Mouse (Mus musculus) CH12.LX (cell line): Measurements from ENCODE around the gene Rab19. TPM values are rescaled to one million over a fixed set of nuclear protein-coding genes. Genes with fewer than 3 reads are reported as not detected.
A peak's percentile ranks its signal among the peaks of the same experiment; 100 is the strongest.
"Not testable (repeated sequence)": the region's sequence is repeated elsewhere in the genome, so short reads cannot be mapped to it uniquely, and the experiment has no call there.

Experiments used
- DNase-seq: peaks from one replicate; pipeline ENCODE4 v3.0.0-alpha.2; 2013; ENCODE audit errors: extremely low read depth
- H3K27ac ChIP-seq: 2 replicates; pipeline ENCODE4 v1.5.1; 2012; ENCODE audit warnings: low read depth, mild to moderate bottlenecking, control low read depth, moderate library complexity; ENCODE audit not compliant: insufficient read depth
- H3K27me3 ChIP-seq: replicated peaks from 2 replicates; pipeline ENCODE3; 2012; ENCODE audit warnings: inconsistent platforms
- H3K36me3 ChIP-seq, 2 experiments: replicated peaks in 1 of 2; 2 replicates each; pipeline versions ENCODE3 to v1.6.1; 2012; ENCODE audit warnings: inconsistent platforms in 1 of 2, low read length in 1 of 2, mild to moderate bottlenecking in 1 of 2, mixed read lengths in 1 of 2, moderate library complexity in 1 of 2; ENCODE audit not compliant: control insufficient read depth in 1 of 2, insufficient read depth in 1 of 2
- H3K4me1 ChIP-seq, 2 experiments: 2 replicates each; pipeline ENCODE4 v1.6.1; 2012; ENCODE audit warnings: inconsistent platforms in 1 of 2, moderate library complexity in 1 of 2; ENCODE audit not compliant: insufficient read depth in 2 of 2, control insufficient read depth in 1 of 2
- H3K4me2 ChIP-seq: 2 replicates; pipeline ENCODE4 v1.6.1; 2012; ENCODE audit warnings: low read depth, mild to moderate bottlenecking, control low read depth; ENCODE audit not compliant: poor library complexity, insufficient read depth, severe bottlenecking
- H3K4me3 ChIP-seq, 3 experiments: fragments of 150-350 bp in 1 of 3; sonication (generic) in 1 of 3; replicated peaks in 1 of 3; 2 replicates each; pipeline versions ENCODE3 to v1.5.1; 2011 to 2012; ENCODE audit warnings: low read depth in 2 of 3, low read length in 2 of 3, mild to moderate bottlenecking in 2 of 3, moderate library complexity in 2 of 3, control low read depth in 1 of 3, improper control_type of control experiment in 1 of 3, inconsistent platforms in 1 of 3, mixed read lengths in 1 of 3; ENCODE audit not compliant: poor library complexity in 1 of 3
- H3K79me2 ChIP-seq: replicated peaks from 2 replicates; pipeline ENCODE4 v1.6.1; 2012; ENCODE audit warnings: mild to moderate bottlenecking, moderate library complexity; ENCODE audit not compliant: control insufficient read depth, poor library complexity, insufficient read depth, severe bottlenecking; ENCODE audit errors: extremely low read depth
- H3K9ac ChIP-seq: 2 replicates; pipeline ENCODE4 v1.6.1; 2012; ENCODE audit warnings: low read depth, mild to moderate bottlenecking, control low read depth, moderate library complexity; ENCODE audit not compliant: insufficient read depth
- H3K9me3 ChIP-seq: replicated peaks from 2 replicates; pipeline ENCODE3; 2012; ENCODE audit warnings: low read length, inconsistent platforms, mixed read lengths
- CTCF ChIP-seq, 2 experiments: IDR thresholded peaks in 1 of 2; conservative IDR thresholded peaks in 1 of 2; 2 replicates each; pipeline ENCODE4 v1.5.1; 2011 to 2012; ENCODE audit warnings: low read depth in 2 of 2, low read length in 2 of 2, improper control_type of control experiment in 1 of 2, inconsistent platforms in 1 of 2, mild to moderate bottlenecking in 1 of 2, moderate library complexity in 1 of 2
- GABPA ChIP-seq: IDR thresholded peaks from 2 replicates; pipeline ENCODE4 v1.6.1; 2012; ENCODE audit warnings: low read depth, low read length, improper control_type of control experiment, inconsistent platforms; ENCODE audit not compliant: insufficient replicate concordance
- MAZ ChIP-seq: IDR thresholded peaks from 2 replicates; pipeline ENCODE4 v1.6.1; 2012; ENCODE audit warnings: low read depth, mild to moderate bottlenecking, inconsistent platforms, low read length, improper control_type of control experiment, moderate library complexity
- RAD21 ChIP-seq: IDR thresholded peaks from 2 replicates; pipeline ENCODE4 v1.6.1; 2011; ENCODE audit warnings: low read depth, mild to moderate bottlenecking, low read length, improper control_type of control experiment, moderate library complexity
- SMC3 ChIP-seq: IDR thresholded peaks from 2 replicates; pipeline ENCODE4 v1.6.1; 2011; ENCODE audit warnings: low read depth, low read length, improper control_type of control experiment
- USF2 ChIP-seq: conservative IDR thresholded peaks from 2 replicates; pipeline ENCODE4 v1.6.1; 2011; ENCODE audit warnings: low read depth, low read length, improper control_type of control experiment
- ZC3H11A ChIP-seq: IDR thresholded peaks from 2 replicates; pipeline ENCODE4 v1.6.1; 2012; ENCODE audit warnings: low read depth, mild to moderate bottlenecking, inconsistent platforms, low read length, improper control_type of control experiment
- ZNF384 ChIP-seq: IDR thresholded peaks from 2 replicates; pipeline ENCODE4 v1.6.1; 2012; ENCODE audit warnings: low read depth, low read length, improper control_type of control experiment, inconsistent platforms
- dilution Hi-C: fragments of 300-500 bp; cut with MboI; formaldehyde crosslinking; loops from 2 replicates; pipeline ENCODE4 v1.14.3; 2020; ENCODE audit warnings: low sequenced_read_pairs; ENCODE audit not compliant: extremely low pct_unique_long_range_greater_than_20kb, extremely low pct_ligation_motif_present
- in situ Hi-C: fragments of 300-500 bp; cut with MboI; formaldehyde crosslinking; loops from 3 replicates; pipeline ENCODE4 v1.14.3; 2019; ENCODE audit warnings: low sequenced_read_pairs, low pct_ligation_motif_present, low pct_unique_long_range_greater_than_20kb, mixed read lengths
- polyA plus RNA-seq: library from polyadenylated mRNA; unstranded; fragments of >175 nt; gene quantifications from 2 replicates; pipeline ENCODE4 v1.2.1, GENCODE M21; 2012; ENCODE audit warnings: low read depth; ENCODE audit not compliant: insufficient read length
- total RNA-seq, 2 experiments: library from RNA; depleted of rRNA; stranded (reverse); fragments of 300-350 nt in 1 of 2; fragments of >200 nt in 1 of 2; gene quantifications; 2 replicates each; pipeline ENCODE4 v1.2.3; 2012 to 2014

The Rab19 gene
- total and polyA plus RNA-seq, 3 experiments: 0.63 to 3.3 TPM; not detected in 1

DNA sequence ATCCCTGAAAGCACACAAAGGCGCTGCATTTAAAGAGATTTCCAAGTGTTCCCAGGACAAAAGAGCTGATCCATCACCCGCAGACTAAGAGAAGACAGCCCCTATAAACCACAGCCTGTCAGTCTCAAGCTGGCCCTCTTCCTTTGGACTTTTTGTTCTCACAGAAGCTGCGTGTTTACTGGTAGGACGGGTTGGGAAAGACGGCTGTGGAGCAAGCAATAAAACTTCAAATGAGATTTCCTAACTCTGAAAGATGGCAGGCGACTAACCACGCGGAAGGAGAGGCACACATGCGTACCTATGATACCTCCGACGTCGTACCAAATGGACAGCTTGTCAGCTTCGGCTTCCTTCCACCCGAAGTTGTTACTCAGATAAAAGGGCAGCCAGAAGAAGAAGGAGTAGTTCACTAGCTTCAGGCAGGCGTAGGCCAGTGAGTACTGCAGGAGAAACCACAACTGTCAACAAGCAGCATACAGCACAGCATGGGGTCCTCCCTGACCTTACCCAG lies 33.9 kb upstream of the Rab19 start:
- no peak overlapping the region for H3K9ac ChIP-seq
- peaks cover 13 to 27% of the 10 kb centered on the region in 2 experiments for H3K4me1 ChIP-seq
- no peak overlapping the region for H3K27ac ChIP-seq
- H3K79me2 ChIP-seq: no peaks in the 10 kb centered on the region
- no peak for TF ChIP-seq CTCF (conservative IDR thresholded peaks at IDR 0.05 in 1 of 2, IDR thresholded peaks at IDR 0.05 in 1 of 2; ENCODE audit: low read depth in 2 of 2, low read length in 2 of 2)
- TF ChIP-seq USF2: no peak
- TF ChIP-seq MAZ: no peak
- no peak overlapping the region for H3K4me3 ChIP-seq
- no peak for DNase-seq
- H3K9me3 ChIP-seq: no peaks in the 10 kb centered on the region
- H3K27me3 ChIP-seq: no peaks in the 10 kb centered on the region
- H3K36me3 ChIP-seq: peaks cover 56 to 81% of the 10 kb centered on the region in 2 experiments
- H3K4me2 ChIP-seq: no peak overlapping the region
- in situ Hi-C loops (loop anchor here (10.0 kb wide), 1 partner anchor 152 kb away; no protein-coding TSS in a partner anchor), dilution Hi-C loops (no loop called here)

DNA sequence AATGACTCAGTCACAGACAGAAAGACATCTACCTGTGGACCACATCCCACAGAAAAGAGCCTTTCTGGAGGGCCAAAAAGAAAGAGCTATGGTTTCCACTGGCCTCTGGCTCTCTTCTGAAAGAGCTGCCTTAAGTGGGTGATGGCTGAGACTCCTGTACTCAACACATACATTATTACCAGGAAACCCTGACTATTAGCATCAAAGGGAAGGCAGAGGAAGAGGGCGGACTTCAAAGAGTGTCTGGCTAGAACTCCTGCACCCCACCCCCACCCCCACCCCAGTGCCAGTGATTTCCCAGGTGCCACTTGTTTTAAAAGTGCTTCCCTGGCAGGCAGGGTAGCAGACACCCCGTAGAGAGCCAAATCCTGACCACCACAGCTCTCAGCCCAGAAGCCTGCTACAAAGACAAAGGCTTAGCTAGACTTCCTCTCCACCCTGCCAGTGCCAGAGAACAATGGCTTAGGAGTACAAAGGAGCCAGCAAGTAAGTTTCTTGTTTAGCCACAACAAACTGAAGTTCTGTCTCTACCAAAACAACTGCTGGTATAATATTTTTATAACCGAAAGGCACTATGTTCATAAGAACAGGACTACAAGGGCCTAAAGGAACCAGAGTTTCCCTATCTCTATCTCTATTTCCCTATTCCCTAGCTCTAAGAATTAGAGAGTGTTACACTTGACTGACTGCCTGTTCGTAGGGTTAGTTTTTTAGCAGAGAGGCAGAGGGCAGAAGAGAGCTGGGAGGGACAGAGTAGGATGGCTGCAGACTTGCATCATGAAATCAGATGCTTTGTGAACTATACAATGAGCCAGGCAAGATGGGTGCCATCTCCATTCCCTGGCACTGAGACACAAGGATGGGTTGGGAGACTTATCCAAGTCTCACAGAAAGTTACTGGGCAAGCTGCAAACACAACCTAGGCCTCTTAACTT lies 32.8 kb upstream of the Rab19 start:
- Histone ChIP-seq H3K36me3 (peaks cover 57 to 77% of the 10 kb centered on the region in 2 experiments), H3K27ac (peak overlapping the region; percentile 50), H3K4me1 (peaks cover 13 to 26% of the 10 kb centered on the region in 2 experiments), H3K9me3 (no peaks in the 10 kb centered on the region), H3K4me2 (no peak overlapping the region), H3K79me2 (no peaks in the 10 kb centered on the region), H3K27me3 (no peaks in the 10 kb centered on the region), H3K9ac (peak overlapping the region; percentile 27; the same call in 1 of the 2 replicates), H3K4me3 (no peak overlapping the region)
- dilution Hi-C loops: no loop called here
- in situ Hi-C loops: loop anchor here (10.0 kb wide), 1 partner anchor 153 kb away; no protein-coding TSS in a partner anchor
- DNase-seq: peak; percentile 39
- TF ChIP-seq RAD21: peak; percentile 41
- TF ChIP-seq CTCF (conservative IDR thresholded peaks at IDR 0.05 in 1 of 2, IDR thresholded peaks at IDR 0.05 in 1 of 2; ENCODE audit: low read depth in 2 of 2, low read length in 2 of 2): peak in 1 of 2 experiments; percentile 58; a peak in 2 of 4 replicates
- no peak for TF ChIP-seq ZNF384
- TF ChIP-seq SMC3: peak; percentile 42

DNA sequence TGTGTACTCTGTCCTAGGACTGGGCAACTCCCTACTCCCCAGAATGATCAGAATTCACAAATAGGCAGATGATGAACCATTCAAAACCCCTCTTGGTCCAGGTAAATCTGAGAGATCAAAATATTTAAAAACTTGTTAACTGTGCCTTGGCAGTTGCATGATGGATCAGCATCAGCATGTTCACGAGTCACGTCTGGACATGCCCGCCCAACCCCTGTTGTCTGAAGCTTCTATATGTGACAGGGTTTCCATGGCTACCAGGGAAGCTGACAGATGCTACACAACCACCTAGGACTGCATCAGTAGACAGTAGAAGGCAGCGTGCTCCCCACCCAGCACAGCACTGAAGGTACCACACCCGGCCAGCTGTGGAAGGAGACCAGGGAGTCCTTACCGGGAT lies 32.0 kb upstream of the Rab19 start:
- dilution Hi-C loops (no loop called here), in situ Hi-C loops (loop anchor here (10.0 kb wide), 1 partner anchor 154 kb away; no protein-coding TSS in a partner anchor)

DNA sequence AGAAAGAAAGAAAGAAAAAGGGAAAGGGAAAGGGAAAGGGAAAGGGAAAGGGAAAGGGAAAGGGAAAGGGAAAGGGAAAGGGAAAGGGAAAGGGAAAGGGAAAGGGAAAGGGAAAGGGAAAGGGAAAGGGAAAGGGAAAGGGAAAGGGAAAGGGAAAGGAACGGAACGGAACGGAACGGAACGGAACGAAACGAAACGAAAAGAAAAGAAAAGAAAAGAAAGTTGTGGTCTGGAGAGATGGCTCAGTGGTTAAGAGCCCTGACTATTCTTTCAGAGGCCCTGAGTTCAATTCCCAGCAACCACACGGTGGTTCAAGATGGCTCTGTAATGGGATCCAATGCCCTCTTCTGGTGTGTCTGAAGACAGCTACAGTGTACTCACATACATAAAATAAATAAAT lies 21.8 kb upstream of the Rab19 start:
- Histone ChIP-seq H3K4me1 (peaks cover 0 to 11% of the 10 kb centered on the region in 2 experiments; a peak in 2 of 4 replicates), H3K36me3 (peaks cover 38 to 63% of the 10 kb centered on the region in 2 experiments)
- H3K4me3 ChIP-seq, H3K9me3 ChIP-seq, H3K4me2 ChIP-seq, in situ Hi-C loops, H3K27me3 ChIP-seq, H3K9ac ChIP-seq, H3K79me2 ChIP-seq, DNase-seq, H3K27ac ChIP-seq, dilution Hi-C loops: not testable (repeated sequence)

More for the DNA sequence above, 32.0 kb upstream of the Rab19 start:
- Histone ChIP-seq H3K27me3 (no peaks in the 10 kb centered on the region), H3K9me3 (no peaks in the 10 kb centered on the region), H3K9ac (peak overlapping the region; percentile 27; the same call in 1 of the 2 replicates), H3K27ac (peak overlapping the region; percentile 50), H3K4me2 (no peak overlapping the region), H3K36me3 (peaks cover 55 to 77% of the 10 kb centered on the region in 2 experiments), H3K79me2 (no peaks in the 10 kb centered on the region), H3K4me1 (peaks cover 13 to 26% of the 10 kb centered on the region in 2 experiments), H3K4me3 (no peak overlapping the region)
- TF ChIP-seq SMC3 (no peak), ZC3H11A (no peak), GABPA (no peak)
- peak; percentile 39 for DNase-seq
